Mouse (Mus musculus): ENCODE results near the gene Pglyrp1. TPM values are rescaled to one million over a fixed set of nuclear protein-coding genes. Genes with fewer than 3 reads are reported as not detected.
"Not testable (repeated sequence)": the region's sequence is repeated elsewhere in the genome, so short reads cannot be mapped to it uniquely, and the experiment has no call there.

Pglyrp1 gene
- total RNA-seq (2021) = 10 to 100 TPM; 26.6 to 28.1 TPM

- intact Hi-C loops (cut with DNase I) = loop anchor here (10.0 kb wide), 2 partner anchors 656 to 1796 kb away; partner anchors contain the start of gene Psg16
- DNase-seq (ENCODE audit: extremely low spot score in 1 of 2, low spot score in 2 of 2) = not testable (repeated sequence)
These were observed at the start of gene Pglyrp1 for GRCm38 (mm10) chr7:18871031-18871430. TSS of gene Pglyrp1 (plus strand) at chr7:18871331.

- DNase-seq (ENCODE audit: extremely low spot score in 1 of 2, low spot score in 2 of 2) = no peak
- intact Hi-C loops (cut with DNase I) = no loop called here
These were observed 49.6 kb upstream of the Pglyrp1 start, which contains the start of gene Psg17 for GRCm38 (mm10) chr7:18821507-18821906. TSS of gene Psg17 (minus strand) at chr7:18821607.

- no peak for DNase-seq (ENCODE audit: extremely low spot score in 1 of 2, low spot score in 2 of 2)
- intact Hi-C loops (cut with DNase I) = no loop called here
These were observed 43.2 kb upstream of the Pglyrp1 start for GRCm38 (mm10) chr7:18827792-18828546.

GRCm38 (mm10) chr7:18828592-18828991 is 42.5 kb upstream of the Pglyrp1 start:
- no peak for DNase-seq (ENCODE audit: extremely low spot score in 1 of 2, low spot score in 2 of 2)
- intact Hi-C loops (cut with DNase I) = no loop called here

- intact Hi-C loops (cut with DNase I) = no loop called here
- DNase-seq (ENCODE audit: extremely low spot score in 1 of 2, low spot score in 2 of 2) = no peak
These were observed 41.6 kb upstream of the Pglyrp1 start for GRCm38 (mm10) chr7:18829545-18829944.

- intact Hi-C loops (cut with DNase I) = no loop called here
- DNase-seq (ENCODE audit: extremely low spot score in 1 of 2, low spot score in 2 of 2) = no peak
These were observed 38.8 kb upstream of the Pglyrp1 start for GRCm38 (mm10) chr7:18832298-18832697.

- intact Hi-C loops (cut with DNase I) = no loop called here
- no peak for DNase-seq (ENCODE audit: extremely low spot score in 1 of 2, low spot score in 2 of 2)
These were observed 31.3 kb upstream of the Pglyrp1 start, which contains the start of gene Mill2 for GRCm38 (mm10) chr7:18839865-18840264. TSS of gene Mill2 (plus strand) at chr7:18839966.

GRCm38 (mm10) chr7:18840386-18841173 is 30.6 kb upstream of the Pglyrp1 start:
- DNase-seq (ENCODE audit: extremely low spot score in 1 of 2, low spot score in 2 of 2) = peak; percentile 3 to 75
- intact Hi-C loops (cut with DNase I) = no loop called here

GRCm38 (mm10) chr7:18841174-18841567 is 30.0 kb upstream of the Pglyrp1 start:
- no peak for DNase-seq (ENCODE audit: extremely low spot score in 1 of 2, low spot score in 2 of 2)
- intact Hi-C loops (cut with DNase I) = no loop called here

- no peak for DNase-seq (ENCODE audit: extremely low spot score in 1 of 2, low spot score in 2 of 2)
- intact Hi-C loops (cut with DNase I) = no loop called here
These were observed 26.3 kb upstream of the Pglyrp1 start for GRCm38 (mm10) chr7:18844811-18845210.

GRCm38 (mm10) chr7:18848395-18848794 is 22.7 kb upstream of the Pglyrp1 start:
- intact Hi-C loops (cut with DNase I) = no loop called here
- DNase-seq (ENCODE audit: extremely low spot score in 1 of 2, low spot score in 2 of 2) = no peak

- peak in 1 of 2 experiments; percentile 32 for DNase-seq (ENCODE audit: extremely low spot score in 1 of 2, low spot score in 2 of 2)
- intact Hi-C loops (cut with DNase I) = no loop called here
These were observed 12.7 kb upstream of the Pglyrp1 start for GRCm38 (mm10) chr7:18858310-18858916.

GRCm38 (mm10) chr7:18862801-18863200 is 8.3 kb upstream of the Pglyrp1 start:
- intact Hi-C loops (cut with DNase I) = no loop called here
- DNase-seq (ENCODE audit: extremely low spot score in 1 of 2, low spot score in 2 of 2) = no peak

- intact Hi-C loops (cut with DNase I) = no loop called here
These were observed 2.6 kb upstream of the Pglyrp1 start for GRCm38 (mm10) chr7:18868491-18868890.

GRCm38 (mm10) chr7:18872014-18872802 is 1.1 kb downstream of the Pglyrp1 start:
- DNase-seq (ENCODE audit: extremely low spot score in 1 of 2, low spot score in 2 of 2) = no peak
- intact Hi-C loops (cut with DNase I) = loop anchor here (10.0 kb wide), 2 partner anchors 657 to 1797 kb away; partner anchors contain the start of gene Psg16

More at GRCm38 (mm10) chr7:18868491-18868890, 2.6 kb upstream of the Pglyrp1 start:
- DNase-seq (ENCODE audit: extremely low spot score in 1 of 2, low spot score in 2 of 2) = no peak

GRCm38 (mm10) chr7:18872816-18873215 is 1.7 kb downstream of the Pglyrp1 start:
- intact Hi-C loops (cut with DNase I) = loop anchor here (10.0 kb wide), 2 partner anchors 658 to 1798 kb away; partner anchors contain the start of gene Psg16
- DNase-seq (ENCODE audit: extremely low spot score in 1 of 2, low spot score in 2 of 2) = no peak

- DNase-seq (ENCODE audit: extremely low spot score in 1 of 2, low spot score in 2 of 2) = peak; percentile 57 to 84
- intact Hi-C loops (cut with DNase I) = loop anchor here (10.0 kb wide), 2 partner anchors 658 to 1798 kb away; partner anchors contain the start of gene Psg16
These were observed 2.1 kb downstream of the Pglyrp1 start for GRCm38 (mm10) chr7:18873253-18873652.

- DNase-seq (ENCODE audit: extremely low spot score in 1 of 2, low spot score in 2 of 2) = no peak
- intact Hi-C loops (cut with DNase I) = loop anchor here (10.0 kb wide), 2 partner anchors 661 to 1801 kb away; partner anchors contain the start of gene Psg16
These were observed 4.2 kb downstream of the Pglyrp1 start for GRCm38 (mm10) chr7:18875372-18875771.

All from left cerebral cortex, postnatal 10 days (tissue).